Mouse (Mus musculus) limb, embryonic 13.5 days (tissue): ENCODE measurements around the gene Sprr2a3. TPM values are rescaled to one million over a fixed set of nuclear protein-coding genes. Genes with fewer than 3 reads are reported as not detected.
"Not testable (repeated sequence)": the region's sequence is repeated elsewhere in the genome, so short reads cannot be mapped to it uniquely, and the experiment has no call there.

Experiments used
- ATAC-seq: fragments of 200-750 bp; cut with Nextera tagmentation; 2 replicates; pipeline ENCODE4 v1.8.0; 2017; ENCODE audit warnings: low read depth, moderate number of reproducible peaks, moderate TSS enrichment; ENCODE audit not compliant: low FRiP score
- H3K27ac ChIP-seq: fragments of 300-500 bp; sonication (generic); 2 replicates; pipeline ENCODE4 v1.5.1; 2015; ENCODE audit warnings: inconsistent platforms, mild to moderate bottlenecking, moderate library complexity
- H3K27me3 ChIP-seq: fragments of 300-500 bp; sonication (generic); 2 replicates; pipeline ENCODE4 v1.6.1; 2015; ENCODE audit warnings: mild to moderate bottlenecking, inconsistent platforms
- H3K36me3 ChIP-seq: fragments of 300-500 bp; sonication (generic); 2 replicates; pipeline ENCODE4 v1.6.1; 2015; ENCODE audit warnings: inconsistent platforms, mild to moderate bottlenecking, moderate library complexity
- H3K4me1 ChIP-seq: fragments of 300-500 bp; sonication (generic); 2 replicates; pipeline ENCODE4 v1.6.1; 2015; ENCODE audit warnings: inconsistent platforms
- H3K4me2 ChIP-seq: fragments of 300-500 bp; sonication (generic); replicated peaks from 2 replicates; pipeline ENCODE4 v1.6.1; 2015; ENCODE audit warnings: inconsistent platforms, mild to moderate bottlenecking, moderate library complexity
- H3K4me3 ChIP-seq: fragments of 300-500 bp; sonication (generic); 2 replicates; pipeline ENCODE4 v1.5.1; 2015; ENCODE audit warnings: moderate library complexity, mild to moderate bottlenecking, inconsistent platforms
- H3K9ac ChIP-seq: fragments of 300-500 bp; sonication (generic); 2 replicates; pipeline ENCODE4 v1.6.1; 2015; ENCODE audit warnings: mild to moderate bottlenecking, inconsistent platforms
- H3K9me3 ChIP-seq: fragments of 300-500 bp; sonication (generic); 2 replicates; pipeline ENCODE4 v1.6.1; 2016; ENCODE audit warnings: inconsistent platforms
- WGBS: fragments of 180-500 bp; shearing (Covaris S2); methylation state at CpG from one replicate; pipeline ENCODE4 v1.1.7; 2015; 5-methylcytosine and 5-hydroxymethylcytosine counted together
- polyA plus RNA-seq: library from polyadenylated mRNA; unstranded; fragments of >200 nt; fragmentation: Nextera tagmentation; extraction: Ambion mirVana; gene quantifications from 2 replicates; pipeline ENCODE4 v1.2.1, GENCODE M21; 2015

Sprr2a3 gene
- 0.34 TPM in 1 of 2 replicates, not detected in the other for polyA plus RNA-seq

- not testable (repeated sequence) for H3K27me3 ChIP-seq, H3K4me2 ChIP-seq, H3K36me3 ChIP-seq, ATAC-seq, H3K9ac ChIP-seq, H3K9me3 ChIP-seq, H3K27ac ChIP-seq, H3K4me1 ChIP-seq, H3K4me3 ChIP-seq
- WGBS, result 74% methylated on average over 1 of the region's 1 CpGs
Observed at GRCm38 (mm10) chr3:92285101-92285500, at the start of gene Sprr2a3. TSS of gene Sprr2a3 (plus strand) at chr3:92285417.

DNA sequence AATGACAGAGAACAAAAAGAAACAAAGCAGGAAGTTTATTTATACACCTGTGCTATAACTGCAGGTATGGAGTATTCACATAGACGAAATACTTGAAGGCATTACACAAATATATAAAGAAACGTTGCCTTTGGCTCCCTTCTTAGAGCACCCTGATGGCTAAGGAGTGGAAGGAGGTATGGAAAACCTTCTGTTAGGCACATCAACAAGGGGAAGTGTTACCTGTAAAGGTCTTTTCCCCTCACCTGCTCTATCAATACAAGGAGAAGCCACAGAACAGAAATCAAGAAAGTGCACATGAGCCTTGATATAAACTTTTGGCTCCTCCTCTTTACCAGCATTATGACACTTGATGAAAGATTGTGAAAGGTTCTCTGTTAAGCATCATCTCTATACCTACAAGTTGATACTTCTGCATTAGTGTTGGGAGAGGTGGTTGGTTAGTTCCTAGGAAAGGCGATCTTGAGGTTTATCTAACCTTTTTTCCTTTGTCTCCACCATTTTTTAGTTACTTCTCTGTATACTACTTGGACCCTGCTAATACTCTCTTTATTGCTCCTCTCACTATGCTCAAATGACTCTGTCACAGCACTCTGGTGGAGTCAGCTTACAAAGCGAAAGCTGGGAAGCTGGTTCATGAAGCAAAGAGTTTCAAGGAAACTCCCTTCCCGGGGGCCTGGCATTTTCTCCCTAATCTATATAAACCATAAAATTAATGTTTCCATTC, 48.6 kb upstream of the Sprr2a3 start:
- H3K9ac ChIP-seq, H3K27ac ChIP-seq, H3K36me3 ChIP-seq, H3K4me2 ChIP-seq, H3K9me3 ChIP-seq, H3K4me3 ChIP-seq, H3K27me3 ChIP-seq, H3K4me1 ChIP-seq: not testable (repeated sequence)
- no CpG with 5 or more reads among the region's 5 CpGs for WGBS
- peak; percentile 26; the same call in 1 of the 2 replicates for ATAC-seq

GRCm38 (mm10) chr3:92238736-92239135, 46.5 kb upstream of the Sprr2a3 start:
- not testable (repeated sequence) for H3K4me2 ChIP-seq, H3K27me3 ChIP-seq, H3K9me3 ChIP-seq, H3K4me1 ChIP-seq, H3K9ac ChIP-seq, H3K4me3 ChIP-seq, H3K36me3 ChIP-seq, H3K27ac ChIP-seq
- ATAC-seq, result peak; percentile 59

- H3K4me2 ChIP-seq, H3K9me3 ChIP-seq, H3K9ac ChIP-seq, H3K4me3 ChIP-seq, H3K27me3 ChIP-seq, H3K4me1 ChIP-seq, H3K27ac ChIP-seq, H3K36me3 ChIP-seq, ATAC-seq: not testable (repeated sequence)
- no CpG with 5 or more reads among the region's 1 CpGs for WGBS
Observed at GRCm38 (mm10) chr3:92239197-92239596, 46.0 kb upstream of the Sprr2a3 start.

DNA sequence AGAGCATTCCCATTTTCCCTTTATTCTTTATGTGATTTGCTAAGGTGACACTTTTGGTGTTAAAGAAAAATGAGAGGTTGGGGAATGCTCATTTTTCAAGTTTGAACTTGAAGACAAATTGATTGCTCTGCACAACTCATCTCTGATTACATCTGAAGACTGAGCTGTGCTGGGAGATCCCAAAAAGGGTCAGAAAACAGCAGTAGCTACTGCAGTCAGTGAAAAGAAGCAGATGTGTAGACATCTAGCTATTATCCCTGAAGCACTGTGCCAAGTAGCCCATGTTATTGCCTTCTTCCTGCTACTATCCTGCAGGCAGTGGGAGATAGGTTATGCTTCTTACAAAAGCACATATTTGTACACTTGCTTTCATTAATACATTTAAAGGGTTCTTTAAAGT, 40.4 kb upstream of the Sprr2a3 start:
- H3K27me3 ChIP-seq, ATAC-seq: not testable (repeated sequence)

GRCm38 (mm10) chr3:92246245-92246644, 39.0 kb upstream of the Sprr2a3 start:
- not testable (repeated sequence) for H3K27me3 ChIP-seq, H3K4me3 ChIP-seq, H3K9ac ChIP-seq, ATAC-seq, H3K4me2 ChIP-seq, H3K36me3 ChIP-seq, H3K9me3 ChIP-seq, H3K27ac ChIP-seq, H3K4me1 ChIP-seq
- no CpG with 5 or more reads among the region's 10 CpGs for WGBS

More for the DNA sequence above, 40.4 kb upstream of the Sprr2a3 start:
- H3K4me1 ChIP-seq, H3K27ac ChIP-seq, H3K4me3 ChIP-seq, H3K4me2 ChIP-seq, H3K9ac ChIP-seq, H3K36me3 ChIP-seq, H3K9me3 ChIP-seq: not testable (repeated sequence)

- H3K27me3 ChIP-seq, H3K4me2 ChIP-seq, H3K27ac ChIP-seq, H3K9ac ChIP-seq, H3K36me3 ChIP-seq, H3K9me3 ChIP-seq, H3K4me3 ChIP-seq, H3K4me1 ChIP-seq, ATAC-seq: not testable (repeated sequence)
Observed at GRCm38 (mm10) chr3:92248494-92248893, 36.7 kb upstream of the Sprr2a3 start.

DNA sequence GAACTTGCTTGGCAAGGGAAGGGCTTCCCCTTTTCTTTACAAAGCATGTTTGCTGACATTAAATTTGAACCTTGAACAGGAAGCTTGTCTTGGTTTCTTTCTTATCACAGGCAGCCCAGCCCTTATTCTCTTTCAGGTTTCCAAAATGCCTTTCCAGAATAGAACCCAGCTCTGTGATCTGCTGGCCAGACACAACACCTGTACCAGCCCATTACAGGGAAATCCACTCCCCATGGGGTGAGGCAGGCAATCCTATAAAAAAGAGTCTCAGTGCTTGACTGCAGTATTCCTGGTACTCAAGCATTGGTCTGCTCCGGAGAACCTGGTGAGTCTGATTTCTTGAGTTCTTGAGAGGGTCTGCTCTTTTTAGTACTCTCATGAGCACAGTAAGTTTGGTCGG, 34.8 kb upstream of the Sprr2a3 start:
- not testable (repeated sequence) for H3K27me3 ChIP-seq, H3K36me3 ChIP-seq, H3K9ac ChIP-seq, H3K4me3 ChIP-seq, ATAC-seq, H3K9me3 ChIP-seq, H3K4me1 ChIP-seq, H3K27ac ChIP-seq, H3K4me2 ChIP-seq
- 84% methylated on average over 2 of the region's 2 CpGs for WGBS

GRCm38 (mm10) chr3:92253860-92254259, 31.4 kb upstream of the Sprr2a3 start:
- not testable (repeated sequence) for H3K27me3 ChIP-seq, ATAC-seq
- WGBS, result no CpG with 5 or more reads among the region's 8 CpGs

GRCm38 (mm10) chr3:92258526-92258925, 26.7 kb upstream of the Sprr2a3 start:
- ATAC-seq, result peak; percentile 55
- H3K27me3 ChIP-seq, H3K36me3 ChIP-seq, H3K4me3 ChIP-seq, H3K9ac ChIP-seq, H3K9me3 ChIP-seq, H3K27ac ChIP-seq, H3K4me2 ChIP-seq, H3K4me1 ChIP-seq: not testable (repeated sequence)

More at GRCm38 (mm10) chr3:92253860-92254259, 31.4 kb upstream of the Sprr2a3 start:
- H3K4me2 ChIP-seq, H3K9ac ChIP-seq, H3K9me3 ChIP-seq, H3K4me1 ChIP-seq, H3K36me3 ChIP-seq, H3K27ac ChIP-seq, H3K4me3 ChIP-seq: not testable (repeated sequence)

DNA sequence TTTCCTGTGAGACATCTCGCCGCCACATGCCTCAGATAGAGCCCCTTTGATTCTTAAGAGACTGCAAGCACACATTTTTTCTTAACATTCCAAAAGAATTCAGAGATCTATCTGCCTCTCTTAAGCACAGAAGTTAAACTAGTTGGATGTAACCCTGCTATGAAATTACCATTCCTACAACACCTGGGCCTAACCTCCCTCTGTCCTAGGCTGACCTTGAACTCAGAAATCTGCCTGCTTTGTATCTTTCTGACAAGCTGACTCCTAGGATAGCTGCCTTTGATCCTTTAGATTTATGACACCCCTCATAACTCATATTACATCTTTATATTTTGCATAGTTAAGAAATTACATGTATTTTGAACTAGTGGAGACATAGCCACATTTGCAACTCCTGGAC, 21.8 kb upstream of the Sprr2a3 start:
- not testable (repeated sequence) for H3K4me1 ChIP-seq, H3K27ac ChIP-seq, H3K4me3 ChIP-seq, H3K27me3 ChIP-seq, H3K36me3 ChIP-seq, H3K9ac ChIP-seq, ATAC-seq, H3K4me2 ChIP-seq, H3K9me3 ChIP-seq
- no CpG with 5 or more reads among the region's 2 CpGs for WGBS

- not testable (repeated sequence) for H3K4me2 ChIP-seq, H3K9me3 ChIP-seq, H3K9ac ChIP-seq, H3K36me3 ChIP-seq, H3K27me3 ChIP-seq, H3K27ac ChIP-seq, H3K4me3 ChIP-seq, H3K4me1 ChIP-seq
- no CpG with 5 or more reads among the region's 4 CpGs for WGBS
- 0 out of 2 replicates have a peak, but pooled peaks have one; percentile 34 for ATAC-seq
Observed at GRCm38 (mm10) chr3:92271414-92271985, 13.7 kb upstream of the Sprr2a3 start.

GRCm38 (mm10) chr3:92273504-92273903, 11.7 kb upstream of the Sprr2a3 start:
- H3K27me3 ChIP-seq, H3K27ac ChIP-seq, H3K4me3 ChIP-seq, H3K4me1 ChIP-seq, H3K4me2 ChIP-seq, H3K9me3 ChIP-seq, H3K36me3 ChIP-seq, H3K9ac ChIP-seq: not testable (repeated sequence)
- peak; percentile 64; the same call in 1 of the 2 replicates for ATAC-seq
